Mouse (Mus musculus) liver, embryonic 13.5 days (tissue): ENCODE results near the gene Pld3. TPM values are rescaled to one million over a fixed set of nuclear protein-coding genes. Genes with fewer than 3 reads are reported as not detected.

Experiments
- ATAC-seq: fragments of 200-750 bp; cut with Nextera tagmentation; 2 replicates; pipeline ENCODE4 v1.8.0; 2017; ENCODE audit warnings: low read depth, mild to moderate bottlenecking, moderate number of reproducible peaks, moderate library complexity
- DNase-seq: peaks from one replicate; pipeline ENCODE4 v3.0.0; 2022
- H3K27ac ChIP-seq: fragments of 300-500 bp; sonication (generic); 2 replicates; pipeline ENCODE4 v1.5.1; 2015; ENCODE audit warnings: moderate library complexity, mild to moderate bottlenecking, inconsistent platforms
- H3K27me3 ChIP-seq: fragments of 300-500 bp; sonication (generic); 2 replicates; pipeline ENCODE4 v1.6.1; 2015; ENCODE audit warnings: mild to moderate bottlenecking, inconsistent platforms
- H3K36me3 ChIP-seq: fragments of 300-500 bp; sonication (generic); 2 replicates; pipeline ENCODE4 v1.6.1; 2015; ENCODE audit warnings: mild to moderate bottlenecking, inconsistent platforms
- H3K4me1 ChIP-seq: fragments of 300-500 bp; sonication (generic); replicated peaks from 2 replicates; pipeline ENCODE4 v1.6.1; 2015; ENCODE audit warnings: inconsistent platforms
- H3K4me2 ChIP-seq: fragments of 300-500 bp; sonication (generic); 2 replicates; pipeline ENCODE4 v1.6.1; 2015; ENCODE audit warnings: inconsistent platforms, mild to moderate bottlenecking, moderate library complexity
- H3K4me3 ChIP-seq: fragments of 300-500 bp; sonication (generic); replicated peaks from 2 replicates; pipeline ENCODE4 v1.5.1; 2015; ENCODE audit warnings: mild to moderate bottlenecking, inconsistent platforms
- H3K9ac ChIP-seq: fragments of 300-500 bp; sonication (generic); 2 replicates; pipeline ENCODE4 v1.6.1; 2015; ENCODE audit warnings: mild to moderate bottlenecking, inconsistent platforms
- H3K9me3 ChIP-seq: fragments of 300-500 bp; sonication (generic); replicated peaks from 2 replicates; pipeline ENCODE4 v1.6.1; 2016; ENCODE audit warnings: inconsistent platforms
- WGBS: fragments of 180-500 bp; shearing (Covaris S2); methylation state at CpG from one replicate; pipeline ENCODE4 v1.1.7; 2015; ENCODE audit not compliant: insufficient replicate concordance; 5-methylcytosine and 5-hydroxymethylcytosine counted together
- polyA plus RNA-seq: library from polyadenylated mRNA; unstranded; fragments of >200 nt; fragmentation: Nextera tagmentation; extraction: Ambion mirVana; gene quantifications from 2 replicates; pipeline ENCODE4 v1.2.1, GENCODE M21; 2015

Gene Pld3
- polyA plus RNA-seq, 1 experiment from 2014 or later = 53.8 TPM

GRCm38 (mm10) chr7:27538797-27539196, 14.2 kb downstream of the Pld3 start:
- Histone ChIP-seq H3K9ac (peak overlapping the region; percentile 48), H3K4me3 (peak overlapping the region; percentile 9; the same call in 1 of the 2 replicates), H3K4me2 (peak overlapping the region; percentile 86), H3K9me3 (no peaks in the 10 kb centered on the region), H3K27me3 (no peaks in the 10 kb centered on the region), H3K36me3 (peaks cover 46% of the 10 kb centered on the region), H3K4me1 (peaks cover 92% of the 10 kb centered on the region), H3K27ac (peak overlapping the region; percentile 96)
- DNase-seq (no peak), ATAC-seq (peak; percentile 64)
- WGBS = 29% methylated on average over 2 of the region's 2 CpGs

- H3K4me3 ChIP-seq = no peak overlapping the region
- no peak for DNase-seq
- no peaks in the 10 kb centered on the region for H3K9me3 ChIP-seq
- peak overlapping the region; percentile 10 for H3K9ac ChIP-seq
- H3K27me3 ChIP-seq = no peaks in the 10 kb centered on the region
- WGBS = 86% methylated on average over 8 of the region's 8 CpGs
- no peak for ATAC-seq
- peaks cover 54% of the 10 kb centered on the region for H3K36me3 ChIP-seq
- H3K4me1 ChIP-seq = peaks cover 94% of the 10 kb centered on the region
- H3K27ac ChIP-seq = peak overlapping the region; percentile 96
- peak overlapping the region; percentile 86; the same call in 1 of the 2 replicates for H3K4me2 ChIP-seq
Measured at GRCm38 (mm10) chr7:27537998-27538397, 15.0 kb downstream of the Pld3 start.

GRCm38 (mm10) chr7:27536618-27537017, 16.4 kb downstream of the Pld3 start:
- Histone ChIP-seq H3K36me3 (peaks cover 67% of the 10 kb centered on the region), H3K27ac (peak overlapping the region; percentile 96), H3K27me3 (no peaks in the 10 kb centered on the region), H3K4me2 (peak overlapping the region; percentile 77; the same call in 1 of the 2 replicates), H3K4me3 (no peak overlapping the region), H3K9me3 (no peaks in the 10 kb centered on the region), H3K9ac (peak overlapping the region; percentile 8; the same call in 1 of the 2 replicates), H3K4me1 (peaks cover 88% of the 10 kb centered on the region)
- no peak for ATAC-seq
- DNase-seq = no peak
- WGBS = 71% methylated on average over 6 of the region's 6 CpGs

- ATAC-seq = peak; percentile 82
Measured at GRCm38 (mm10) chr7:27535386-27535785, 17.6 kb downstream of the Pld3 start.

GRCm38 (mm10) chr7:27532480-27533050, 20.5 kb downstream of the Pld3 start:
- 0 out of 2 replicates have a peak overlapping the region, but pooled peaks have one; percentile 1 for H3K9ac ChIP-seq
- H3K4me2 ChIP-seq = no peak overlapping the region
- peak overlapping the region; percentile 59 for H3K27ac ChIP-seq
- no peaks in the 10 kb centered on the region for H3K9me3 ChIP-seq
- ATAC-seq = no peak
- WGBS = 86% methylated on average over 9 of the region's 9 CpGs
- DNase-seq = no peak
- peaks cover 48% of the 10 kb centered on the region for H3K4me1 ChIP-seq
- no peaks in the 10 kb centered on the region for H3K27me3 ChIP-seq
- peaks cover 57% of the 10 kb centered on the region for H3K36me3 ChIP-seq
- H3K4me3 ChIP-seq = no peak overlapping the region

More at GRCm38 (mm10) chr7:27535386-27535785, 17.6 kb downstream of the Pld3 start:
- H3K36me3 ChIP-seq = peaks cover 77% of the 10 kb centered on the region
- DNase-seq = peak; percentile 83
- H3K27ac ChIP-seq = peak overlapping the region; percentile 96
- peaks cover 76% of the 10 kb centered on the region for H3K4me1 ChIP-seq
- peak overlapping the region; percentile 76 for H3K9ac ChIP-seq
- peak overlapping the region; percentile 77 for H3K4me2 ChIP-seq
- no peaks in the 10 kb centered on the region for H3K27me3 ChIP-seq
- WGBS = 20% methylated on average over 2 of the region's 2 CpGs
- no peaks in the 10 kb centered on the region for H3K9me3 ChIP-seq
- H3K4me3 ChIP-seq = peak overlapping the region; percentile 48

- 87% methylated on average over 10 of the region's 10 CpGs for WGBS
- no peak for DNase-seq
Measured at GRCm38 (mm10) chr7:27531707-27532106, 21.3 kb downstream of the Pld3 start.

GRCm38 (mm10) chr7:27530937-27531336, 22.1 kb downstream of the Pld3 start:
- Histone ChIP-seq H3K4me2 (no peak overlapping the region), H3K27ac (peak overlapping the region; percentile 47), H3K9me3 (no peaks in the 10 kb centered on the region), H3K4me1 (peaks cover 43% of the 10 kb centered on the region), H3K36me3 (peaks cover 40% of the 10 kb centered on the region), H3K9ac (no peak overlapping the region), H3K27me3 (no peaks in the 10 kb centered on the region), H3K4me3 (no peak overlapping the region)
- ATAC-seq (no peak), DNase-seq (no peak)
- WGBS = 63% methylated on average over 3 of the region's 3 CpGs

More at GRCm38 (mm10) chr7:27531707-27532106, 21.3 kb downstream of the Pld3 start:
- ATAC-seq = no peak
- Histone ChIP-seq H3K27me3 (no peaks in the 10 kb centered on the region), H3K9ac (no peak overlapping the region), H3K36me3 (peaks cover 48% of the 10 kb centered on the region), H3K4me3 (no peak overlapping the region), H3K9me3 (no peaks in the 10 kb centered on the region), H3K4me1 (peaks cover 44% of the 10 kb centered on the region), H3K27ac (peak overlapping the region; percentile 45; the same call in 1 of the 2 replicates), H3K4me2 (no peak overlapping the region)

GRCm38 (mm10) chr7:27529070-27529469, 23.9 kb downstream of the Pld3 start:
- ATAC-seq = no peak
- WGBS = 84% methylated on average over 21 of the region's 21 CpGs

GRCm38 (mm10) chr7:27526039-27526827, 26.8 kb downstream of the Pld3 start:
- H3K4me3 ChIP-seq = peak overlapping the region; percentile 42
- H3K27me3 ChIP-seq = no peaks in the 10 kb centered on the region
- WGBS = 17% methylated on average over 10 of the region's 10 CpGs
- H3K9ac ChIP-seq = peak overlapping the region; percentile 70
- ATAC-seq = peak; percentile 99
- peaks cover 27% of the 10 kb centered on the region for H3K4me1 ChIP-seq
- H3K27ac ChIP-seq = peak overlapping the region; percentile 91
- peaks cover 6% of the 10 kb centered on the region; the same call in 1 of the 2 replicates for H3K36me3 ChIP-seq
- DNase-seq = peak; percentile 70
- H3K4me2 ChIP-seq = peak overlapping the region; percentile 72
- no peaks in the 10 kb centered on the region for H3K9me3 ChIP-seq

More at GRCm38 (mm10) chr7:27529070-27529469, 23.9 kb downstream of the Pld3 start:
- no peak overlapping the region for H3K9ac ChIP-seq
- no peaks in the 10 kb centered on the region for H3K9me3 ChIP-seq
- H3K36me3 ChIP-seq = peaks cover 30% of the 10 kb centered on the region
- DNase-seq = no peak
- no peak overlapping the region for H3K4me3 ChIP-seq
- no peak overlapping the region; the same call in 1 of the 2 replicates for H3K27ac ChIP-seq
- peaks cover 37% of the 10 kb centered on the region for H3K4me1 ChIP-seq
- H3K4me2 ChIP-seq = no peak overlapping the region
- no peaks in the 10 kb centered on the region for H3K27me3 ChIP-seq

GRCm38 (mm10) chr7:27523805-27524204, 29.2 kb downstream of the Pld3 start:
- no peak overlapping the region for H3K9ac ChIP-seq
- H3K4me3 ChIP-seq = no peak overlapping the region
- DNase-seq (no peak), ATAC-seq (no peak)
- H3K4me2 ChIP-seq = no peak overlapping the region
- H3K9me3 ChIP-seq = peaks cover 6% of the 10 kb centered on the region; the same call in 1 of the 2 replicates
- H3K27me3 ChIP-seq = no peaks in the 10 kb centered on the region
- H3K36me3 ChIP-seq = 0 out of 2 replicates have a peak, but pooled peaks cover 6% of the 10 kb centered on the region
- WGBS = 89% methylated on average over 13 of the region's 13 CpGs
- no peak overlapping the region for H3K27ac ChIP-seq
- peaks cover 27% of the 10 kb centered on the region for H3K4me1 ChIP-seq

GRCm38 (mm10) chr7:27522967-27523366, 30.1 kb downstream of the Pld3 start, which contains the start of gene Hipk4:
Gene Hipk4, plus strand, starts transcription at chr7:27523267.
- ATAC-seq (no peak), DNase-seq (no peak)
- peaks cover 6% of the 10 kb centered on the region; the same call in 1 of the 2 replicates for H3K9me3 ChIP-seq
- no peak within 1 kb of the TSS for H3K4me3 ChIP-seq
- H3K27me3 ChIP-seq = no peaks in the 10 kb centered on the region
- H3K9ac ChIP-seq = no peak within 1 kb of the TSS
- H3K4me1 ChIP-seq = peaks cover 27% of the 10 kb centered on the region
- H3K36me3 ChIP-seq = 0 out of 2 replicates have a peak, but pooled peaks cover 6% of the 10 kb centered on the region
- no peak within 1 kb of the TSS for H3K4me2 ChIP-seq
- WGBS = 61% methylated on average over 5 of the region's 5 CpGs
- H3K27ac ChIP-seq = no peak within 1 kb of the TSS
